Mouse (Mus musculus): ENCODE data around the gene Smarcd1. TPM values are rescaled to one million over a fixed set of nuclear protein-coding genes. Genes with fewer than 3 reads are reported as not detected.

Gene Smarcd1
- total RNA-seq, 2 experiments from 2014 or later, result 159 to 164 TPM

- intact Hi-C loops (cut with DNase I), result no loop called here
- no peak for DNase-seq (ENCODE audit: low spot score in 2 of 2)
These were observed 8.6 kb downstream of the Smarcd1 start for GRCm38 (mm10) chr15:99710221-99711190.

GRCm38 (mm10) chr15:99711491-99711890 lies 9.6 kb downstream of the Smarcd1 start:
- DNase-seq (ENCODE audit: low spot score in 2 of 2), result no peak
- intact Hi-C loops (cut with DNase I), result no loop called here

- no peak for DNase-seq (ENCODE audit: low spot score in 2 of 2)
- intact Hi-C loops (cut with DNase I), result no loop called here
These were observed 11.0 kb downstream of the Smarcd1 start for GRCm38 (mm10) chr15:99712666-99713559.

- intact Hi-C loops (cut with DNase I), result no loop called here
These were observed 11.6 kb downstream of the Smarcd1 start for GRCm38 (mm10) chr15:99713569-99713968.

GRCm38 (mm10) chr15:99714206-99714605 lies 12.3 kb downstream of the Smarcd1 start:
- DNase-seq (ENCODE audit: low spot score in 2 of 2), result no peak
- intact Hi-C loops (cut with DNase I), result no loop called here

More at GRCm38 (mm10) chr15:99713569-99713968, 11.6 kb downstream of the Smarcd1 start:
- no peak for DNase-seq (ENCODE audit: low spot score in 2 of 2)

GRCm38 (mm10) chr15:99714858-99715257 lies 12.9 kb downstream of the Smarcd1 start:
- DNase-seq (ENCODE audit: low spot score in 2 of 2), result peak; percentile 88 to 95
- intact Hi-C loops (cut with DNase I), result no loop called here

- peak; percentile 74 to 89 for DNase-seq (ENCODE audit: low spot score in 2 of 2)
- intact Hi-C loops (cut with DNase I), result no loop called here
These were observed 13.5 kb downstream of the Smarcd1 start for GRCm38 (mm10) chr15:99715361-99715865.

- intact Hi-C loops (cut with DNase I), result loop anchor here (2.0 kb wide), 1 partner anchor 13 kb away; the partner anchor contains the start of gene Smarcd1
These were observed 14.2 kb downstream of the Smarcd1 start for GRCm38 (mm10) chr15:99715982-99716746.

GRCm38 (mm10) chr15:99716814-99717213 lies 14.9 kb downstream of the Smarcd1 start:
- intact Hi-C loops (cut with DNase I), result loop anchor here (2.0 kb wide), 1 partner anchor 14 kb away; the partner anchor contains the start of gene Smarcd1
- DNase-seq (ENCODE audit: low spot score in 2 of 2), result peak in 1 of 2 experiments; percentile 77

More at GRCm38 (mm10) chr15:99715982-99716746, 14.2 kb downstream of the Smarcd1 start:
- peak in 1 of 2 experiments; percentile 71 for DNase-seq (ENCODE audit: low spot score in 2 of 2)

- DNase-seq (ENCODE audit: low spot score in 2 of 2), result peak; percentile 74 to 82
- intact Hi-C loops (cut with DNase I), result loop anchor here (2.0 kb wide), 1 partner anchor 15 kb away; the partner anchor contains the start of gene Smarcd1
These were observed 15.7 kb downstream of the Smarcd1 start, which contains the start of gene Gpd1 for GRCm38 (mm10) chr15:99717386-99718334. Gene Gpd1, plus strand, starts transcription at chr15:99717515.

GRCm38 (mm10) chr15:99718461-99719021 lies 16.6 kb downstream of the Smarcd1 start:
- intact Hi-C loops (cut with DNase I), result no loop called here
- no peak for DNase-seq (ENCODE audit: low spot score in 2 of 2)

GRCm38 (mm10) chr15:99719865-99720264 lies 17.9 kb downstream of the Smarcd1 start:
- DNase-seq (ENCODE audit: low spot score in 2 of 2), result no peak
- intact Hi-C loops (cut with DNase I), result no loop called here

- intact Hi-C loops (cut with DNase I), result no loop called here
- DNase-seq (ENCODE audit: low spot score in 2 of 2), result no peak
These were observed 20.2 kb downstream of the Smarcd1 start for GRCm38 (mm10) chr15:99721921-99722743.

- intact Hi-C loops (cut with DNase I), result no loop called here
- no peak for DNase-seq (ENCODE audit: low spot score in 2 of 2)
These were observed 21.2 kb downstream of the Smarcd1 start for GRCm38 (mm10) chr15:99723120-99723514.

- intact Hi-C loops (cut with DNase I), result loop anchor here (2.0 kb wide), 1 partner anchor 49 kb away; the partner anchor contains the start of gene Cers5
- DNase-seq (ENCODE audit: low spot score in 2 of 2), result peak in 1 of 2 experiments; percentile 75
These were observed 21.8 kb downstream of the Smarcd1 start for GRCm38 (mm10) chr15:99723515-99724291.

Measured in left cerebral cortex, postnatal 25 days (tissue).